Mouse (Mus musculus): Measurements from ENCODE around the gene Rpl10a.
A peak's percentile ranks its signal among the peaks of the same experiment; 100 is the strongest.

- TF ChIP-seq CTCF (IDR thresholded peaks at IDR 0.05; ENCODE audit: borderline replicate concordance, control insufficient read depth, extremely low read depth, insufficient read depth, low read length, poor library complexity) (0 out of 2 replicates have a peak, but pooled peaks have one; percentile 4), POLR2A (IDR thresholded peaks at IDR 0.05; ENCODE audit: control insufficient read depth, extremely low read depth, insufficient read depth, low read length, poor library complexity) (no peak)
Observed at GRCm38 (mm10) chr17:28300323-28300722, 27.9 kb upstream of the Rpl10a start.
